Mouse (Mus musculus) heart, postnatal 0 days (tissue): ENCODE results near the gene Amer1. TPM values are rescaled to one million over a fixed set of nuclear protein-coding genes. Genes with fewer than 3 reads are reported as not detected.

Experiments
- ATAC-seq: fragments of 200-750 bp; cut with Nextera tagmentation; 2 replicates; pipeline ENCODE4 v1.8.0; 2017; ENCODE audit warnings: low read depth, moderate number of reproducible peaks, moderate library complexity; ENCODE audit not compliant: insufficient read depth
- DNase-seq: peaks from one replicate; pipeline ENCODE4 v3.0.0-alpha.2; 2016; ENCODE audit warnings: low spot score
- H3K27ac ChIP-seq: fragments of 300-500 bp; sonication (generic); 2 replicates; pipeline ENCODE4 v1.5.1; 2014; ENCODE audit warnings: low read depth, mild to moderate bottlenecking
- H3K27me3 ChIP-seq: fragments of 300-500 bp; sonication (generic); 2 replicates; pipeline ENCODE4 v1.6.1; 2014; ENCODE audit warnings: low read length, mixed read lengths; ENCODE audit not compliant: control insufficient read depth, insufficient read depth
- H3K36me3 ChIP-seq: fragments of 300-500 bp; sonication (generic); replicated peaks from 2 replicates; pipeline ENCODE4 v1.6.1; 2014; ENCODE audit warnings: low read length, mixed read lengths; ENCODE audit not compliant: control insufficient read depth, insufficient read depth
- H3K4me1 ChIP-seq: fragments of 300-500 bp; sonication (generic); 2 replicates; pipeline ENCODE4 v1.6.1; 2014; ENCODE audit warnings: antibody characterized with exemption; ENCODE audit not compliant: control insufficient read depth, insufficient read depth
- H3K4me2 ChIP-seq: fragments of 300-500 bp; sonication (generic); 2 replicates; pipeline ENCODE4 v1.6.1; 2014; ENCODE audit warnings: low read depth, mild to moderate bottlenecking, low read length, moderate library complexity
- H3K4me3 ChIP-seq: fragments of 300-500 bp; sonication (generic); 2 replicates; pipeline ENCODE4 v1.5.1; 2014; ENCODE audit warnings: low read depth, low read length
- H3K9ac ChIP-seq: fragments of 300-500 bp; sonication (generic); replicated peaks from 2 replicates; pipeline ENCODE4 v1.6.1; 2014; ENCODE audit warnings: low read depth, low read length, mixed read lengths
- H3K9me3 ChIP-seq: fragments of 300-500 bp; sonication (generic); replicated peaks from 2 replicates; pipeline ENCODE4 v1.6.1; 2016; ENCODE audit warnings: low read length; ENCODE audit not compliant: control insufficient read depth
- CTCF ChIP-seq: IDR thresholded peaks from 2 replicates; pipeline ENCODE4 v1.5.1; 2016; ENCODE audit warnings: antibody characterized with exemption, control low read depth, low read depth
- EP300 ChIP-seq: IDR thresholded peaks from 2 replicates; pipeline ENCODE4 v1.6.1; 2016; ENCODE audit warnings: antibody characterized with exemption, low read depth
- WGBS: fragments of 180-500 bp; shearing (Covaris S2); extraction: QIAGEN DNeasy Blood & Tissue Kit; methylation state at CpG from one replicate; pipeline ENCODE4 v1.1.7; 2014; 5-methylcytosine and 5-hydroxymethylcytosine counted together
- polyA plus RNA-seq: library from polyadenylated mRNA; unstranded; fragments of >200 nt; fragmentation: Nextera tagmentation; extraction: Ambion mirVana; gene quantifications from 2 replicates; pipeline ENCODE4 v1.2.1, GENCODE M21; 2015
- total RNA-seq: library from RNA; depleted of rRNA; stranded (reverse); fragments of >200 nt; gene quantifications from 2 replicates; pipeline ENCODE4 v1.2.3, GENCODE M21; 2014; ENCODE audit warnings: low replicate concordance; rRNA removed

Amer1 gene
- total and polyA plus RNA-seq, 2 experiments from 2014 or later, result 3.8 to 7.0 TPM

DNA sequence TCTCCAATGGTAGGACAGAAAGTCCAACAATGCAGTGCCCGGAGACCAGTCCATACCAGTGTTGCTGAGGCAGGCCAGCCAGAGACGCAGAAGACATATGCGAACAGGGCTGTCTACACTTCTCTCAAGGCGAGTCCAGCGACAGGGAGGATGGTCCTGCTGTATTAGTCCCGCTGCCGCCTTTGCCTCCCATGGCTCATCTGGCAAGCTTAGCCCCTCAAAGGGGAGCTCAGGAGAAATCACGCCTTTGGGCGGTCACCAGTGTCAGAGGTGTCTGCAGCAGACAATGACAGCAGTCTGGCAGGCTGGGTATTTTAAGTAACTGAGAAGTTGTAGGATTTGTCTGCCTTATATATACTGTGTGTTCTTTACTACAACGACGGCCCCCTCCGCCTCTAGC, 1.3 kb downstream of the Amer1 start:
- peak; percentile 23 for DNase-seq

DNA sequence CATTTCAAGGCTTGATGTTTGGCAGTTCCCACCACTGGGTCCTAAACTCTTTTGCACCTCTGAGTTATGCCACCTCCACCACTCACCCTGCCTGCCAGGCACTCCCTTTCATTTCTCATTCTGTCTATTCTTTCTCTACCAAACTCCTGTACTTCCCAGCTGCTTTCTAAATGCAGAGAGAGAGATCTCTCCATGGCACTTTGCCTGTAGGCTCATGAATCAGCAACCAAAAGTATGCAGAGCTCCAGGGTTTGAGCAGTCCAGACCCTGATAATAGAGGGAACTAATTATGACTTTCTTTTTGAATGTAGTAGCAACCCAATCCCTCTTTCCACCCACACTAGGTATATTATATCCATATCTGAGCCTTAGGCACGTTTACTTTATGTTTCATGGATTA, 2.4 kb downstream of the Amer1 start:
- 43% methylated on average over 1 of the region's 1 CpGs for WGBS
- H3K36me3 ChIP-seq, result no peaks in the 10 kb centered on the region
- no peaks in the 10 kb centered on the region for H3K9me3 ChIP-seq
- DNase-seq (no peak), ATAC-seq (no peak)
- no peak overlapping the region for H3K9ac ChIP-seq
- H3K4me3 ChIP-seq, result no peak overlapping the region
- H3K27ac ChIP-seq, result peak overlapping the region; percentile 17; the same call in 1 of the 2 replicates
- no peaks in the 10 kb centered on the region for H3K4me1 ChIP-seq
- no peak for TF ChIP-seq CTCF
- H3K27me3 ChIP-seq, result no peaks in the 10 kb centered on the region
- 0 out of 2 replicates have a peak overlapping the region, but pooled peaks have one; percentile 6 for H3K4me2 ChIP-seq

More for the DNA sequence above, 1.3 kb downstream of the Amer1 start:
- no peaks in the 10 kb centered on the region for H3K36me3 ChIP-seq
- no peaks in the 10 kb centered on the region for H3K9me3 ChIP-seq
- no peaks in the 10 kb centered on the region for H3K27me3 ChIP-seq
- peak overlapping the region; percentile 63 for H3K4me2 ChIP-seq
- TF ChIP-seq EP300, result no peak
- TF ChIP-seq CTCF, result no peak
- peak overlapping the region; percentile 91 for H3K27ac ChIP-seq
- H3K4me3 ChIP-seq, result peak overlapping the region; percentile 71
- no peaks in the 10 kb centered on the region for H3K4me1 ChIP-seq
- peak overlapping the region; percentile 63 for H3K9ac ChIP-seq
- ATAC-seq, result 0 out of 2 replicates have a peak, but pooled peaks have one; percentile 14
- 32% methylated on average over 12 of the region's 12 CpGs for WGBS

DNA sequence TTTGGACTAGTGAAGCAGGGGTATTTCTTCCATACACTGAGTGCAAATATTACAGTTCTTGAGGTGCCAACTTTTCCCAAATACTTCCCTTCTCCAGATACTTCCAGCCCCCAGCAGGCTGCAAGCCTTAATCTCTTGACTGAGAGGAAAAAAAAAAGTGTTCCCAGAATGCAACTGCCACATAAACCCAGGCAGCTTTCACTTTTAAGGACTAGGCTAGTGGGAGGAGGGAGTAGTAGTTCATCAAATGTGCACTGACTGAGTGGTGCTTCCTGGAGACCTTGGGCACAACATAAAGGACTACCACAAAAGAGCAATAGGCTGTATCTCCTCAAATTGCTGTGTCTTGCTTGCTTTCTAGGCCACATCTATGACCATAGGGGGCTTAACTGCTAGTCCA, 3.4 kb downstream of the Amer1 start:
- Histone ChIP-seq H3K27ac (no peak overlapping the region), H3K4me1 (no peaks in the 10 kb centered on the region), H3K27me3 (no peaks in the 10 kb centered on the region), H3K4me2 (no peak overlapping the region), H3K9me3 (no peaks in the 10 kb centered on the region), H3K36me3 (no peaks in the 10 kb centered on the region), H3K4me3 (no peak overlapping the region), H3K9ac (no peak overlapping the region)
- ATAC-seq (no peak), DNase-seq (no peak)
- no peak for TF ChIP-seq CTCF
- TF ChIP-seq EP300, result no peak

DNA sequence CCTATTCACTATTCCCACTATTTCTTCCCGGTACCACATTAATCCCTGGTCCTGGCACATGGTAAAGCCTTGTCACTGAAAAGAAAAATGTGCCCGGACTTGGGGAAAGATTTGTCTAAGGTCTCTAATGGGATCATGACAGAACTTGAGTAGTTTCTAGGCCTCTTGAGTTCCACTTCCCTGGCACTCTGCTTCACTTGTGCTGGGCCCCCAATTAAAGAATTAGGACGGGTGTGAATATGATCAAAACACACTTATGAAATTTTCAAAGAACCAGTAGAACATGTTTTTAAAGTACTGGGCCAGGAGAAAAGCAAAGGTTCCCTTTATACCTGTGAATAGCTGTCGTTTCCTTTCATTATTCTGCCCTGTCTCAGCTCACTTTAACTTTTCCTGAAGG, 6.2 kb downstream of the Amer1 start:
- H3K4me2 ChIP-seq, result no peak overlapping the region
- no peak for DNase-seq

DNA sequence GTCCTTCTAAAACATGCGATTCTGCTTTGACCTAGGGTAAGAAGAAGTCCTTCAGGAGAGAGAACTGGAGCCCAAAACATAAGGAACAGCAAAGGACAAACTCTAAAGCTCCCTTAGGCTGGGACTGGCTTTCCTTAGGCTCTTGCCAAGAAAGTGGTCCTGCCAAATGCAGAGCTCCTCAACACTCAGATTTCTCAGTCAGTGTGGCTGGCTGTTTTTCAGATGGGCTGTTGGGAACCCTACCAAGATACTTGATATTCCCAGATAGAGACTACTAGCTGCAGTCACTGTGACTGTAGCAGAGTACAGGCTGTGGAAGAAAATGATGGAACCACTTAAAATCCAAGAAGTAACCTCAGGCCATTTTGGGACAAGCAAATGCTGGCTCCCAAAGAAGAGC, 7.4 kb downstream of the Amer1 start:
- H3K36me3 ChIP-seq, result no peaks in the 10 kb centered on the region
- H3K4me2 ChIP-seq, result no peak overlapping the region
- H3K9ac ChIP-seq, result no peak overlapping the region
- no peak overlapping the region for H3K27ac ChIP-seq
- no peaks in the 10 kb centered on the region for H3K4me1 ChIP-seq
- H3K27me3 ChIP-seq, result no peaks in the 10 kb centered on the region
- ATAC-seq (no peak), DNase-seq (no peak)
- WGBS, result 86% methylated on average over 1 of the region's 1 CpGs
- H3K4me3 ChIP-seq, result no peak overlapping the region
- no peak for TF ChIP-seq CTCF
- TF ChIP-seq EP300, result no peak
- no peaks in the 10 kb centered on the region for H3K9me3 ChIP-seq

More for the DNA sequence above, 6.2 kb downstream of the Amer1 start:
- Histone ChIP-seq H3K9me3 (no peaks in the 10 kb centered on the region), H3K27ac (no peak overlapping the region), H3K4me1 (no peaks in the 10 kb centered on the region), H3K9ac (no peak overlapping the region), H3K36me3 (no peaks in the 10 kb centered on the region), H3K27me3 (no peaks in the 10 kb centered on the region), H3K4me3 (no peak overlapping the region)
- no peak for TF ChIP-seq CTCF
- TF ChIP-seq EP300, result no peak
- no peak for ATAC-seq
- WGBS, result 70% methylated on average over 4 of the region's 4 CpGs

DNA sequence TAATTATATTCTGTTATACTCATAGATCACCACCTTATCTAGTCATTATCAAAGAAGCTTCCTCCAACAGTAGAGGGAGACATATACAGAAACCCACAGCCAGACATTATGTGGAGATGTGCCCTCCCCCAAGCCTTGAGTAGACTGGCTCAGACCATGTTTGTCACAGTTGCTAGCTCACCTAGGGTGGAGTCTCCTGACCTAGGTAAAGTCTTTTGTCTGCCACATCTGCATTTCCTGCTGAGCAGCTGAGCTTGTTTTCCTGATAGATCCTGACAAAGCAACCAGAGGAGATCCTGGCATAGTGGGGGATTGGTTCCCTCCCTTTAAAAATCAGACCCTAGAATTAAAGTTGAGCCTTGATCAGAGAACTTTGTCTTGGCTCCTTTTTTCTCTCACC, 71.6 kb downstream of the Amer1 start:
- Histone ChIP-seq H3K36me3 (no peaks in the 10 kb centered on the region), H3K9me3 (no peaks in the 10 kb centered on the region)
- TF ChIP-seq CTCF, result no peak
- no peak for TF ChIP-seq EP300

More for the DNA sequence above, 71.6 kb downstream of the Amer1 start:
- no peak for ATAC-seq
- H3K4me2 ChIP-seq, result no peak overlapping the region
- H3K27me3 ChIP-seq, result no peaks in the 10 kb centered on the region
- no peak overlapping the region for H3K4me3 ChIP-seq
- H3K9ac ChIP-seq, result no peak overlapping the region
- no peaks in the 10 kb centered on the region for H3K4me1 ChIP-seq
- no peak overlapping the region for H3K27ac ChIP-seq
- DNase-seq, result no peak

Other genes with a start within 250 kb of the Amer1 start
- 16.1 and 32.1 TPM in 2 replicates for gene Arhgef9, start 248.0 kb downstream of the Amer1 start, total RNA-seq
- 11.6 and 11.8 TPM in 2 replicates for gene Arhgef9, start 248.0 kb downstream of the Amer1 start, polyA plus RNA-seq
- 16.3 and 16.8 TPM in 2 replicates for gene Asb12, start 113.1 kb upstream of the Amer1 start, total RNA-seq
- gene Asb12, start 113.1 kb upstream of the Amer1 start, polyA plus RNA-seq, result 7.6 and 9.4 TPM in 2 replicates
- gene Pfn5, start 113.2 kb upstream of the Amer1 start, total RNA-seq, result not detected in 2 replicates
- gene Pfn5, start 113.2 kb upstream of the Amer1 start, polyA plus RNA-seq, result not detected in 2 replicates
- gene Zc4h2, start 213.6 kb upstream of the Amer1 start, total RNA-seq, result 4.0 and 4.2 TPM in 2 replicates
- gene Zc4h2, start 213.6 kb upstream of the Amer1 start, polyA plus RNA-seq, result 3.2 and 3.9 TPM in 2 replicates